Mouse (Mus musculus) liver, postnatal 0 days (tissue): ENCODE results near the gene Anxa9. TPM values are rescaled to one million over a fixed set of nuclear protein-coding genes. Genes with fewer than 3 reads are reported as not detected.

Experiments
- ATAC-seq: fragments of 200-750 bp; cut with Nextera tagmentation; 2 replicates; pipeline ENCODE4 v1.8.0; 2017; ENCODE audit warnings: mild to moderate bottlenecking, moderate library complexity
- DNase-seq: peaks from one replicate; pipeline ENCODE4 v3.0.0-alpha.2; 2016
- H3K27ac ChIP-seq: fragments of 300-500 bp; sonication (generic); 2 replicates; pipeline ENCODE4 v1.5.1; 2014; ENCODE audit warnings: antibody characterized with exemption, moderate library complexity, mild to moderate bottlenecking, low read depth
- H3K27me3 ChIP-seq: fragments of 300-500 bp; sonication (generic); 2 replicates; pipeline ENCODE4 v1.6.1; 2014; ENCODE audit warnings: low read length, control low read depth, mixed read lengths; ENCODE audit not compliant: insufficient read depth
- H3K36me3 ChIP-seq: fragments of 300-500 bp; sonication (generic); replicated peaks from 2 replicates; pipeline ENCODE4 v1.6.1; 2014; ENCODE audit warnings: mild to moderate bottlenecking, control low read depth, low read length, moderate library complexity, mixed read lengths; ENCODE audit not compliant: insufficient read depth
- H3K4me1 ChIP-seq: fragments of 300-500 bp; sonication (generic); 2 replicates; pipeline ENCODE4 v1.6.1; 2014; ENCODE audit warnings: antibody characterized with exemption, mild to moderate bottlenecking, control low read depth; ENCODE audit not compliant: insufficient read depth
- H3K4me2 ChIP-seq: fragments of 300-500 bp; sonication (generic); 2 replicates; pipeline ENCODE4 v1.6.1; 2014; ENCODE audit warnings: low read depth, mild to moderate bottlenecking, low read length, moderate library complexity, mixed read lengths
- H3K4me3 ChIP-seq: fragments of 300-500 bp; sonication (generic); 2 replicates; pipeline ENCODE4 v1.5.1; 2014; ENCODE audit warnings: low read depth, low read length
- H3K9ac ChIP-seq: fragments of 300-500 bp; sonication (generic); replicated peaks from 2 replicates; pipeline ENCODE4 v1.6.1; 2014; ENCODE audit warnings: mild to moderate bottlenecking, moderate library complexity
- H3K9me3 ChIP-seq: fragments of 300-500 bp; sonication (generic); 2 replicates; pipeline ENCODE4 v1.6.1; 2016; ENCODE audit warnings: mild to moderate bottlenecking, control low read depth, low read length, mixed read lengths
- CTCF ChIP-seq: sonication (generic); IDR thresholded peaks from 2 replicates; pipeline ENCODE4 v1.5.1; 2016; ENCODE audit warnings: antibody characterized with exemption, low read depth
- EP300 ChIP-seq: IDR thresholded peaks from 2 replicates; pipeline ENCODE4 v1.6.1; 2016; ENCODE audit warnings: antibody characterized with exemption, low read depth, mild to moderate bottlenecking
- WGBS: fragments of 180-500 bp; shearing (Covaris S2); extraction: QIAGEN DNeasy Blood & Tissue Kit; methylation state at CpG from one replicate; pipeline ENCODE4 v1.1.7; 2014; ENCODE audit not compliant: insufficient replicate concordance; 5-methylcytosine and 5-hydroxymethylcytosine counted together
- polyA plus RNA-seq: library from polyadenylated mRNA; unstranded; fragments of >200 nt; fragmentation: Nextera tagmentation; extraction: Ambion mirVana; gene quantifications from 2 replicates; pipeline ENCODE4 v1.2.1, GENCODE M21; 2015

Gene Anxa9
- polyA plus RNA-seq, 1 experiment from 2014 or later = 1.2 TPM

DNA sequence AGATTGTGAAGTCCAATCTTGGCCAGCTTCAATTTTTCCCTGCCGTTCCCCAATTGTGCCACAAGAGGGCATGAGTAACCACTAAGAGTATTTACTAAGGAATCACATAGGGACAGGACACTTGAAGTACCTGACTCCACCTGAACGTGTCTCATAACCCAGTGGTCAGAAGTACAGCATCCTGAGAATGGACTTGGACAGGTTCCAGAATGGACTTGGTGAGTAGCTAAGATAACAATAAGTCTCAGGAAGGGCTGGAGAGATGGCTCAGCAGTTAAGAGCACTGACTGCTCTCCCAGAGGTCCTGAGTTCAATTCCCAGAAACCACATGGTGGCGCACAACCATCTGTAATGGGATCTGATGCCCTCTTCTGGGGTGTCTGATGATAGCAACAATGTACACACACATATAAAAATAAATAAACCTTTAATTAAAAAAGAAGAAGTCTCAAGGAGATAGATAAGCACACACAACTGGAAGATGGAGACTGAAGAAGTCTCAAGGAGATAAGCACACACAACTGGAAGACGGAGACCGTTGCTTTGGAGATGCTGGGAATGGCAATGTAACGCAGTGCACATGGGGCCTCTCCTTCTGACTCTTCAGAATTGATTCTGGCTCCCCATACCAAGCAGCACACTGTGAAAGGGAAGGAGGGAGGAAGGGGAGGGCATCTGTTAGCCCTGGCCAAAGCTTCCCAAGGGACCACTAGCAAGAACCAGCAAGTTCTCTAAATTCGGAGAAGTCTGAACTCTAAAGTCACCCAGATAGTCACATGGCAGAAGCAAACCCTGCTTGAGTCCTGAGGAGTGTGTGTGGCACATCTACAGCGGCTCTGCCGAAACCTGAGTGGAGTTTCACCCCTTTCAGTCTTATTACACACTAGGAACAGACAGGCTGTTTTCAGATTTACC lies 4.2 kb upstream of the Anxa9 start:
- ATAC-seq (no peak), DNase-seq (peak; percentile 72)
- Histone ChIP-seq H3K9me3 (no peaks in the 10 kb centered on the region), H3K4me3 (no peak overlapping the region), H3K4me1 (peaks cover 30% of the 10 kb centered on the region), H3K9ac (no peak overlapping the region), H3K36me3 (no peaks in the 10 kb centered on the region), H3K27me3 (no peaks in the 10 kb centered on the region), H3K4me2 (peak overlapping the region; percentile 24; the same call in 1 of the 2 replicates), H3K27ac (peak overlapping the region; percentile 46)
- TF ChIP-seq EP300 (peak; percentile 56), CTCF (peak; percentile 80)
- WGBS = 40% methylated on average over 9 of the region's 9 CpGs

DNA sequence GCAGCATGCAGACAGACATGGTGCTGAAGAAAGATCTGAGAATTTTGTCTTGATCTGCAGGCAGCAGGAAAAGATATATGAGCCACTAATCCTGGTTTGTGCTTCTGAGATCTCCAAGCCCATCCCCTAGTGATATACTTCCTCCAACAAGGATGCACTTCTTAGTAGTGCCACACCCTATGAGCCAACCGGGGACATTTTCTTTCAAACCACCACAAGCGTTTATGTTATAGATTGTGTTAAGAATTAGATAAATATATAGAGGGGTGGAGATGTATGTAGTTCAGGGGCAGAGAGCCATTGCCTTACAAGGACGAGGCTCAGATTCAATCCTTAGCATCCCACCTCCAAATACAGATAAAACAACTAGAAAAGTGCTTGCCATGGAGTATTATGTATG lies 3.5 kb upstream of the Anxa9 start:
- ATAC-seq (no peak), DNase-seq (no peak)
- Histone ChIP-seq H3K27me3 (no peaks in the 10 kb centered on the region), H3K4me3 (no peak overlapping the region), H3K27ac (no peak overlapping the region), H3K9me3 (no peaks in the 10 kb centered on the region), H3K9ac (no peak overlapping the region), H3K36me3 (0 out of 2 replicates have a peak, but pooled peaks cover 2% of the 10 kb centered on the region), H3K4me2 (no peak overlapping the region), H3K4me1 (peaks cover 30% of the 10 kb centered on the region)
- no peak for TF ChIP-seq EP300
- no peak for TF ChIP-seq CTCF
- 55% methylated on average over 3 of the region's 3 CpGs for WGBS

DNA sequence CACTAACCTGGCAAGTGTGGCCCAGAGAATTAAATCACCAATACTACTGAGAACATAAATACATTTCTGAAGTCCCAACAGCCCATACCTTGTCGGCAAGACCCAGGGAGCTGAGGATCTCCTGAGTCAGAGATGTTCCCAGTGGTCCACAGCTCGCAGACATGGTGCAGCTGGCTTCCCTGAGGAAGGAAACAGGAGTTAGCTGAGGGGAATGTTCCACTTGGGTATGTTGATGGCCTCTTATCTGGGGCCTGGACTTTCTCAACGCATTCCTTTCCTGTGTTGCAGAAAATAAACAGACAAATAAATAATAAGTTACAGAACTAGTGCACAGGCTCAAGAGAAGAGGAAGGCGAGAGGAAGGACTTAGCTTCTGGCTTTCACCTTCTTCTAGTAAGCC lies 732 bp downstream of the Anxa9 start:
- Histone ChIP-seq H3K27me3 (no peaks in the 10 kb centered on the region), H3K27ac (no peak overlapping the region), H3K4me3 (no peak overlapping the region), H3K36me3 (peaks cover 2% of the 10 kb centered on the region; the same call in 1 of the 2 replicates), H3K4me2 (no peak overlapping the region), H3K9ac (no peak overlapping the region), H3K9me3 (no peaks in the 10 kb centered on the region), H3K4me1 (peaks cover under 1% of the 10 kb centered on the region; the same call in 1 of the 2 replicates)
- TF ChIP-seq CTCF = no peak
- TF ChIP-seq EP300 = no peak
- DNase-seq (no peak), ATAC-seq (no peak)
- 73% methylated on average over 4 of the region's 4 CpGs for WGBS

- 79% methylated on average over 3 of the region's 3 CpGs for WGBS
- Histone ChIP-seq H3K9me3 (no peaks in the 10 kb centered on the region), H3K27ac (no peak overlapping the region), H3K36me3 (peaks cover 5% of the 10 kb centered on the region), H3K4me1 (0 out of 2 replicates have a peak, but pooled peaks cover 1% of the 10 kb centered on the region), H3K9ac (no peak overlapping the region), H3K27me3 (no peaks in the 10 kb centered on the region), H3K4me2 (no peak overlapping the region), H3K4me3 (no peak overlapping the region)
- ATAC-seq (no peak), DNase-seq (no peak)
- TF ChIP-seq CTCF (no peak), EP300 (no peak)
These were observed 5.7 kb downstream of the Anxa9 start for GRCm38 (mm10) chr3:95301204-95301796.

DNA sequence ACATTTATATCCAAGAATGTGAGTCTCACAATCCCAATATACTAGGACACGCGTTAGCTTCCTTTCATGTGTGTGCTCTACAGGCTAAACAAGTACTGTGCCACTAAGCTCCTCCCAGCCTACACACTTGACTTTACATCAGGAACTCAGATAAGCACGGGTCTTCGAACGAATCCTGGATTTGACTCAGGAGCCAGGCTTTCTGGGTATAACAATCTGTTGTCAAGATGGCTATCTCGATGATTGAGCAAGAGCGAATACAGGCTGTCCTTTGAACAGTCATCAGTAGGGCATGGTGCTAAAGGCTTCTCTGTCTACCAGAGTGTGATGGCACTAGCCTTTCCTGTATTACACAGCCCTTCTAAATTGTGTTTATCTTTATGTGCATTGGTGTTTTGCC lies 9.0 kb downstream of the Anxa9 start:
- Histone ChIP-seq H3K4me2 (no peak overlapping the region), H3K27ac (peak overlapping the region; percentile 67), H3K4me1 (peaks cover 29% of the 10 kb centered on the region), H3K36me3 (peaks cover 21% of the 10 kb centered on the region), H3K4me3 (no peak overlapping the region), H3K9ac (no peak overlapping the region), H3K9me3 (no peaks in the 10 kb centered on the region), H3K27me3 (no peaks in the 10 kb centered on the region)
- ATAC-seq (peak; percentile 70), DNase-seq (no peak)
- 45% methylated on average over 7 of the region's 7 CpGs for WGBS
- TF ChIP-seq EP300 (peak; percentile 55; the same call in 1 of the 2 replicates), CTCF (no peak)

DNA sequence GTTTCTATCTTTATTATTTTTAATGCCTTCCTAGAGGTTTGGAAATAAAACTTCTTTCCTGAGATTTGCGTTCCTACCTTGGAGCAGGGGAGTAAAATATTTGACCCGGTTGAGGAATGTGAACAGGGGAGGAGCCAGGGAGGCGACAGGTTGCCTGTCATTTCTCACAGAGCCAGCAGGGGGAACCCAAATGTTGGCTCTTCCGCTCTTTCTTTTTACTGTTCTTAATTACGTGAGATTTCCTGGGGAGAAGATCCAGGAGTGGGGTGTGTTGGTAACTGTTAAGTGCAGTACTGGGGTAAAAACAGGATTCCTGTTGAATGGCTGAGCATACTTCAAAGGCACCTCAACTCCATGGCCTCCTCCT lies 10.9 kb downstream of the Anxa9 start:
- Histone ChIP-seq H3K27me3 (no peaks in the 10 kb centered on the region), H3K27ac (peak overlapping the region; percentile 78), H3K4me1 (peaks cover 39% of the 10 kb centered on the region), H3K4me2 (no peak overlapping the region), H3K36me3 (peaks cover 36% of the 10 kb centered on the region), H3K4me3 (no peak overlapping the region), H3K9ac (no peak overlapping the region), H3K9me3 (no peaks in the 10 kb centered on the region)
- ATAC-seq (peak; percentile 28; the same call in 1 of the 2 replicates), DNase-seq (peak; percentile 62)
- TF ChIP-seq CTCF = peak; percentile 79
- no peak for TF ChIP-seq EP300
- WGBS = 13% methylated on average over 5 of the region's 5 CpGs
